Mouse (Mus musculus) embryonic stem cell, embryonic (primary cell): ENCODE measurements around the gene Sec63.

Experiments
- CTCF ChIA-PET, 4 experiments: fragments of 300-600 bp in 2 of 4; fragments of 350-600 bp in 2 of 4; sonication (Branson Sonifier 250); formaldehyde crosslinking; loops; one replicate each; lab custom pipeline; 2022; ENCODE audit warnings: inconsistent platforms in 2 of 4; lab: Charles Lee
- POLR2A ChIA-PET, 4 experiments: fragments of 300-600 bp in 2 of 4; fragments of 350-600 bp in 2 of 4; sonication (Branson Sonifier 250); formaldehyde crosslinking; loops; one replicate each; lab custom pipeline; 2022; ENCODE audit warnings: antibody characterized with exemption in 4 of 4, inconsistent platforms in 1 of 4; lab: Charles Lee

Sec63 gene

DNA sequence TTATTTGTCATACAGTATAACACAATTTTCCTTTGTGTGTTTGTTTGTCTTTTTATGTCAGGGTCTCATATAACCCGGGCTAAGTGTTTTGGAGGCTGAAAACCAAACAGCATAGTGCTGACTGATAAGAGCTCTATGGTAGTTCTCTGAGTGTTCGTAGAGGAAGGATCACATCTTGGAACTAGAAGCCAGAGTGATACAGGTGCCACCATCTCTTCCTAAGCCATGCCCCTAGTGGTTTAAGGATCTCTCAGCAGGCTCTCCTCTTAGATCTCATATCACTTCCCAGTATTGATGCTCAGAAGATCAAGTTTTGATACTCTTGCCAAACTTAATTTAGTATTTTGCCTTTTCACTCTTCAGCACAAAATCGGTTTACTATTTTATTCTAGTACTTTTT lies 14.2 kb downstream of the Sec63 start:
- ChIA-PET CTCF (no interaction called here), POLR2A (interaction anchor here in 3 of 4 experiments (0.6 to 4.2 kb wide), 6 partner anchors 9 to 967 kb away, joined by 3 to 25 read pairs (median 4); partner anchors contain the start of gene Sec63 (in 1 of the 3))

DNA sequence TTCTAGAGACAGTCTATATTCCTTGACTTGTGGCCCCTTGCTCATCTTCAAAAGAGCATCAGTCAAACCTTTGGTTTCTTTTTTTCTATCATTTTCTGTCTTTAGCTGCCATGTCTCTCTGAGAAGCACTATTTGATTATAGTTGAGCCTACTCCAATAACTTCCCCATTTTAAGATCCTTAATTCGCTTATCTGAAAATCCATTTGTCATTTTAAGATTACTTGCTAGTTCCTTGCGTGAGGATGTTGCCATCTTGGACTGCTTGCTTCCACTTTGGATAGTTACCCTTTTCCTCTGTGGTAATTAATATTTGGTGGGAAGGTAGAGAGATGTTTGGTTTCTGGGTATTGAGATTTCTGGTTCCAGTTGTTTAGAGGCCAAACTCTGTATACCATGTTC lies 19.5 kb downstream of the Sec63 start:
- ChIA-PET CTCF (no interaction called here), POLR2A (no interaction called here)

DNA sequence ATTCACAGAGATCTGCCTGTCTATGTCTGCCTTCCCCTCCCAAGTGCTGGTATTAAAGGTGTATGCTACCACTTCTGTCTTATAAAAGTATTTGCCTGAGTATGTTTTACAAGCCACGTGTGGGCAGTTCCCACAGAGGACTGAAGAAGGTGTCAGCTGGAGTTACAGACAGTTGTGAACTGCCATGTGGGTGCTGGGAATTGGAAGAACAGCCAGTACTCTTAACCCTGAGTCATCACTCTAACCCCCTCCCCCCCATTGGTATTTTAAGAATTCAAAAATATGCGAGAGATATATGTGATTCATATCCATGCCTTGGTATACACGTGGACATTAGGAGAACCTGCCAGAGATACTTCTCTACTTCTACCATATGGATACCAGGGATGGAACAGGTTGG lies 20.4 kb downstream of the Sec63 start:
- CTCF ChIA-PET: interaction anchor here in 2 of 4 experiments (0.6 kb wide), 2 partner anchors 63 to 822 kb away, joined by 4 read pairs; no protein-coding TSS in a partner anchor
- POLR2A ChIA-PET: interaction anchor here in 1 of 4 experiments (0.6 kb wide), 1 partner anchor 19 kb away, joined by 3 read pairs; no protein-coding TSS in a partner anchor

DNA sequence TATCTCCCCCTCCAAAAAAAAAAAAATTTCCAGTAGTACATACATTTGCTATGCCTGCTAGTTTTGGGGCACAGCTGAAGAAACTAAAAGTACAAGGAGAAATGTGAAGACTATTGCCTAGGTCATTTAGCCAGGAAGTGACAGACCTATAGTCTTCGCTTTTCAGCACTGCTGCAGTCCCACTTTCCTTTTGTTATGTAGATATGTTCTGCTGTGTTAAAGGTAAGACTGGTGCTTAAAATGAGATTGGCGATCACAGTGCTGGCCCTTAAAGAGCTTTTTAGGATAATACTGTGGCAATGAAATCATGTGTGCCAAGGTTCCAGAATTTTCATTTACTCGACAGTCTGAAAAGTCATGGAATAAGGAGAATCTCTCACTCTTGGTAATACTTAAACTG lies 39.6 kb downstream of the Sec63 start:
- POLR2A ChIA-PET: interaction anchor here in 1 of 4 experiments (0.6 kb wide), 1 partner anchor 19 kb away, joined by 3 read pairs; no protein-coding TSS in a partner anchor
- CTCF ChIA-PET: interaction anchor here in 1 of 4 experiments (0.8 kb wide), 1 partner anchor 172 kb away, joined by 3 read pairs; no protein-coding TSS in a partner anchor

DNA sequence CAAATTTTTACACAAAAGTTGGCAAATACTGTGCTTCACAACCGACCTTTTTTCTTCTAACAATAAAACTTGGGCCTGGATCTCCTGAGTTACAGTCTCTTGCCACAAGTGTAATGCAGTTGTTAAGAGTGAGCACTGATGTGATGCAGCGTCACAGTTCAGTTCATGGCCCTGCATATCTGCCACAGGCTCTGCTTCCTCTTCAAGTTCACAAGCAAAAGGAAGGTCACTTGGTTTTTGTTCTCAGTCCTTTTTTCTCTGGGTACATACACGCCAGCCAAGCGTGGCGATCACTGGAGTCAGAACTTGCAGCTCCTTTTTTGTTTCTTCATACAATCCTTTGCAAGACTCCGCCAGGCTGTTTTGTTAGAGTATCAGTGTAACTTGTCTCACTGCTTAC lies 64.6 kb downstream of the Sec63 start:
- POLR2A ChIA-PET: no interaction called here
- CTCF ChIA-PET: interaction anchor here in 1 of 4 experiments (1.1 kb wide), 1 partner anchor 9 kb away, joined by 3 read pairs; no protein-coding TSS in a partner anchor

DNA sequence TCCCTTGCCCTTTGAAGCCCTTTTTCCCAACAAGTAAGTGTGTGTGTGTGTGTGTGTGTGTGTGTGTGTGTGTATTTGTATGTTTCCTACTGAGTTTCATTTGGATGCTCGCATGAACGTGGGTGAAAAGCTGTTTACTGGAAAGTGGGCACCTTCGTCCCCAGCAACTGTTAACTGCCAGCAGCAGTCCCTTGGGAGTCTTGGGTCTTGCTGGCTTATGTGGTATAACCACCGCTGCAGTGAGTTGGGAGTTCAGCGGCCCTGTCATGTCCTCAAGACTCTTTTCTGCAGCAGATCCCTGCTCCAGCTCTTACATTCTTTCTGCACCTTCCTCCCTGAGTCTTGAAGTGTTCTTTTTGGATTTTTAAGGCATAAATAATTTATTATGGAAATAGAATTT lies 65.9 kb downstream of the Sec63 start:
- CTCF ChIA-PET: no interaction called here
- POLR2A ChIA-PET: no interaction called here

DNA sequence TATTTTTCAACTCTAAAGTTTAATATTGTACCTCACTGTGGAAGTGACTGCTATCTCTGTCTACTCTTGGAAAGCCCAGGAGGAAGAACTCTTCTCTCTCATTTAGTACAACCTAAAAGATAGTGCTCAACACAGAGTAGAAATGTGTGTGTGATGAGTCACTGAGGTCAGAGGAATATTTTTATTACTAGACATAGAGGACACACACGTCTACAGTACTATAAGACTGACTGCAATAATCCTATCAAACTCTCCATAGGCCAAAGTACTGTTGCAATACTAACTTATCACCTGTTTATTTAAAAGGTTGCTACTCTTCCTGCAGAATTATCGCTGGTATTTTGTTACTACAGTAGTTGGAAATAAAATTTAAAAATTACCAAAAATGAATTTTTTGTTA lies 68.7 kb downstream of the Sec63 start:
- CTCF ChIA-PET: interaction anchor here in 1 of 4 experiments (0.5 kb wide), 1 partner anchor 1395 kb away, joined by 3 read pairs; no protein-coding TSS in a partner anchor
- POLR2A ChIA-PET: interaction anchor here in 2 of 4 experiments (1.2 to 2.0 kb wide), 3 partner anchors 11 to 14 kb away, joined by 3 to 7 read pairs (median 4); no protein-coding TSS in a partner anchor

DNA sequence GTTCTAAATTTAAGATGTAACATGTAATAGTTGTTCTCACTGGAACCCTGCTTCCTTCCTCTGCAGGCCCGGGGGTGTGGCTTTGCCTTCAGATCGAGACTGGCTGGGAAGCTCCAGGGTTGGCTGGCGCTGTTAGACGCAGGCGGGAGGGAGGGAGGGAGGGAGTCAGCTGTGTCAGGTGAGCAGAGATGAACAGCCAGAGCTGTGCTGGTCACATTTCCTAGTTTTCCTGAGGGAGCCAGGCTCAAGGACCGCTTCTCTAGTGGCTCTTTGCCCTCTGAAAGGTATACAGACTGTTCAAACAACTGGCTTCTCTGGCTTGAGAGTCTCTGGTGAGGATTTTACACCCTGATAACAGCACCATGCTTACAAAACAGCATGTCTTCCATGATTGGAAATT lies 69.1 kb downstream of the Sec63 start:
- CTCF ChIA-PET: no interaction called here
- POLR2A ChIA-PET: interaction anchor here in 2 of 4 experiments (1.2 to 2.0 kb wide), 3 partner anchors 11 to 15 kb away, joined by 3 to 7 read pairs (median 4); no protein-coding TSS in a partner anchor

DNA sequence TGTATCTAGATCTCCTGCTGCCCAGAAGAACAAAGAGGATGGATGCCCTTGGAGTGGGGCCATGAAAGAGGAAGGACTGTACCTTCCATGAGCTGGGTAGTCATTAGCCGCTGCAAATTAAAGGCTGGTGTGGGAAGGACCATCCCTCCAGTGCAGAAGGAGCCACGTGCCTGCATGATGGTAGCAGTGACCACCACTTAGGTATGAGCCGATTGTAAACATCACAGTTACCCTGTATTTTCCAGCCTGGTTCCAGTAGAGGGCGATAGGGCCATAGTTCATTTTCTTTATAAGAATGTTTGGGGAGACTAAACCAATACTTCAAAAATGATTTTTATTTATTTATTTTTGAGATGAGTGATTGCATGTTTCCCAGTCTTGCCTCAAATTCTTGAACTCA lies 71.4 kb downstream of the Sec63 start:
- POLR2A ChIA-PET: interaction anchor here in 1 of 4 experiments (0.6 kb wide), 3 partner anchors 115 to 369 kb away, joined by 3 to 6 read pairs (median 5); no protein-coding TSS in a partner anchor

DNA sequence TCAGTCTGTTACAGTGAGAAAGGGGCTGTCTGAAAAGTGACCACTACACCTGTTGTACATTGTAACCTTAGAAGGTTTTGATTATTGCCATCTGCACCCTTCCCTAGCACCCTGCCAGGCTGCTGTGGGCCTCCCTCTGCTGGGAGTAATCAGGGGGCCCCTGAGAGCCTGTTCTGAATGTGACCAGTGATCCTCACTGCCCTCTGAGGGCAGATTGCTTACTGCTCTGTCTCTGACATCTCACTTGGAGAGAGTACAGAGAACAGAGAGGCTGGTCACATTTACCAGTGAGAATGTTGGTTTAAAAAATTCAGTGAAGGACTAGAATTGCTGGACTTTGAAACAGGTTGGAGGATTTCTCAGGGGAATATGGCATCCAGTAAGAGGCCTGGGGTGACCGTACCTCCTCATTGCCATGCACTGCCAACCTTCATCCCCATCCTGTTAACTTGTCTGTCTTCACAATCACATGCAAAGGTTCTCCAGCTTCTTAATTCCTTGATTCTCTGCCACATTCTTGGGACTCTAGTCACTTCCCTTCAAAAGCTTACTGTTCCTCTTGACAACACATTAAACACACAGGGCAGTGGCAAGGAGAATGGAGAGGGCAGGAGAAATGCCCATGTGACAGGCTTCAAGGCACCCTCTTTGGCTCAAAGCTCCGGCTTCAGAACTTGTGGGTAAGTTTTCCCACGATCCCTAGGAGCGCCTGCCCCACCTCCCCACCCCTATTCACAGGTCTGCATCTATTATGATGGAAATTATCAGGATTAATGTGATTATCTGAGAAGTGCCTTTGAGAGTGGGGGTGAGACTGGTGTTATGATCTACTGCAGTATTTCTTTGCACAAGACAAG lies 72.8 kb downstream of the Sec63 start:
- ChIA-PET POLR2A (interaction anchor here in 1 of 4 experiments (1.0 kb wide), 1 partner anchor 73 kb away, joined by 4 read pairs; the partner anchor contains the start of gene Sec63), CTCF (interaction anchor here in 3 of 4 experiments (0.6 to 2.6 kb wide), 9 partner anchors 8 to 202 kb away, joined by 3 to 10 read pairs (median 3); no protein-coding TSS in a partner anchor)

More for the DNA sequence above, 71.4 kb downstream of the Sec63 start:
- CTCF ChIA-PET: interaction anchor here in 3 of 4 experiments (0.6 to 2.6 kb wide), 7 partner anchors 9 to 200 kb away, joined by 3 to 10 read pairs (median 3); no protein-coding TSS in a partner anchor

DNA sequence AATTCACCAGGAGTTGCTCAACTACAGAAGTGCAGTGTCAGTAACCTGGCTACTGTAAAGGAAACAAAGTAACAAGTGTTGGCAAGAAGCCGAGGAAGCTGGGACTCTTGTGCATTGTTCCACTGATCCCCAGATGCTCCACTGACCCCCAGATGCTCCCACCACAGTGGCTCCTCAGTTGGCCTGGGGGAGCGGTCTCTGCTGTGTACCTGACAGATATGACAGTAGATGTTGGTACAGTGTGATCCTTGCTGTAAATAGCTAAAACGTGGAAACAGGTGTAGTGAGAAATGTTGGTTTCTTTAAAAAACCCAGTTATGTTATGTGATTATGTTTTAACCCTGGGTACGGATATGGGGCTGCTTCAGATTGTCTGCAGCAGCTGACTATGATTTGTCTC lies 76.8 kb downstream of the Sec63 start:
- CTCF ChIA-PET: no interaction called here
- POLR2A ChIA-PET: interaction anchor here in 1 of 4 experiments (0.6 to 0.8 kb wide), 2 partner anchors 13 to 110 kb away, joined by 3 to 5 read pairs; no protein-coding TSS in a partner anchor

DNA sequence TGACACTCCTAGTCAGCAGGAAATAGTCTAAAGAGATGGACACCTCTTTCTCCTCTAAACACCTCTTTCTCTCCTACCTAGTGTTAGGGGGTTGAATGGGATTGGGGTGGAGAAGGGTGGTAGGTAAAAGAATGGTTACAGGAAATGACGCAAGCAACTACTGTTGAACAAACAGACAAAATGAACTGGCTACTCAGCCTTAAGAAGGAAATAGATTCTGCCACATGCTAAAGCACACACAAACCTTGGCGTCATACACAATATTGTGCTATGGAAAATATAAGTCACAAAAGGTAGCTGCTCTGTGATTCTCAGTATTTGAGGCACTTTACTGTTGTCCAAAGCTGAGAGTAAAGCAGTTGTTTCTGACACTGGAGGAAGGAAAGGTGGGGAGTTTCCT lies 77.4 kb downstream of the Sec63 start:
- ChIA-PET CTCF (no interaction called here), POLR2A (interaction anchor here in 1 of 4 experiments (0.6 to 0.8 kb wide), 2 partner anchors 79 to 110 kb away, joined by 3 to 5 read pairs; no protein-coding TSS in a partner anchor)

DNA sequence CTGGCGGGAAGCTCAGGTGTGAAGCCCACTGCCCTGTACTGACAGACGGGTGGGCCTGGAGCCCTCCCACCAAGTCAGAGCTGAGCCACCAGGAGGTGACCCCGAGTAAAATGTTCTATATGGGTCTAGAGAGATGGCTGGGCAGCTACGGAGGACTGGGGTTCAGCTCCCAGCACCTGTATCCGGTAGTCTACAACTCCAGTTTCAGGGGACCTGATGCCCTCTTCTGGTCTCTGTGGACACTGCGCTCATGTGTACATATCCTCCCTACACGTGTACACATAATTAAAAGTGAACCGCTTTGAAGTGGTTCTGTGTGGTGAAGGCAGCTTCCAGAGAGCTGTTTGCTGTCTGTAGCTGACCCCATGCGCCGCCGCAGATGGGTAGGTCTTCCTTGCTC lies 78.7 kb downstream of the Sec63 start:
- POLR2A ChIA-PET: interaction anchor here in 1 of 4 experiments (1.2 to 1.7 kb wide), 2 partner anchors 24 to 133 kb away, joined by 3 to 5 read pairs; no protein-coding TSS in a partner anchor
- CTCF ChIA-PET: interaction anchor here in 3 of 4 experiments (0.6 to 1.7 kb wide), 6 partner anchors 102 to 532 kb away, joined by 3 to 5 read pairs (median 4); no protein-coding TSS in a partner anchor

DNA sequence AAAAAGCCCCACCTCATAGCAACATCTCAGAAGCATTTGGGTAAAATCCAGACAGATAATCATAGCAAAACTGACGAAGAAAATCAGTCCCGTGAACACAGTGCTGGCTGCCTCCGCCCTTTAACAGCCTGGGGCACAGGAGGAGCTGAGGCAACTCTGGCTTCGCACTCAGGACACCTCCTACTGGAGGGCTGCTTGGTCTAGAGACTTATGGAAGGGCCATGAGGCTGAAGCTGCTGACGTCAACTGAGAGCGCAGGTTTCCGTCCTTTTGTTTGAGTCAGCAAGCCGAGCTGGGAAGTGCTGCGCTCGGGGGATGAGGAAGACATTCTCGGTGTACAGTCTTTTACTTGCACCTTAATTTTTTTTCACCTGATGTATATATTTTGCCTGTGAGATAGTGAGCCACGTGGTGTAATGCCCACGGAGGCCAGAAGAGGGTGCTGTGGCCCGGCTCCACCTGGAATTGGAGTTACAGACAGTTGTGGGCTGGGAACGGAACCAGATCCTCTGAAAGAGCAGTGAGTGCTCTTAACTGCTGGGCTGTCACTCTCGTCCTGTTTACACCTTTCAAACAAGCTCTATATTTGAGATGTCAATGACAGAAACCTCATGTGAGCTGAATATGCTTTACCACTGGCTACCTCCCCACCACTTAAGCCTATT lies 80.4 kb downstream of the Sec63 start:
- POLR2A ChIA-PET: interaction anchor here in 2 of 4 experiments (1.1 to 1.6 kb wide), 3 partner anchors 82 to 198 kb away, joined by 3 to 7 read pairs (median 3); no protein-coding TSS in a partner anchor

DNA sequence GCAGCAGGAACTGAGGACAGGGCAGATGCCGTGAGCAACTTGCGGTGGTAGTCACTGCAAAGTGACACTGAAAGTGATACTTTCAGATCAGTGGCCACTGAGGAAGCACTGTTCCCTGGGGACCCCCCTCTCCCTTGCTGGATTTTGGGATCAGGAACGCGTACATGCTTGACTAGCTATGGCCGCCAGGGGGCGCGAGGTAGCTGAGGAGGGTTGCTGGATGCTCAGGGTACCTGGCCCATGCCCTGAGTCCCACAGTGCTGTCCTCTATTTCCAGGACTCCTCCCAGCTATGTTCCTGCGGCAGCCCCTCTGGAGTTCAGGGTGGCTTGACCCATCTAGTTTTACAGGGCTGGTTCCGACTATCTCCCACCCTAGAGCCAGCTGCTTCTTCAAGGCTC lies 81.1 kb downstream of the Sec63 start:
- ChIA-PET CTCF (interaction anchor here (0.5 to 3.6 kb wide), 62 partner anchors 9 to 652 kb away, joined by 3 to 62 read pairs (median 4); partner anchors contain the start of genes Scml4 (in 2 of the 4) and Sec63 (in 2 of the 4)), POLR2A (interaction anchor here in 3 of 4 experiments (0.6 to 1.6 kb wide), 6 partner anchors 16 to 199 kb away, joined by 3 to 7 read pairs (median 4); no protein-coding TSS in a partner anchor)

More for the DNA sequence above, 80.4 kb downstream of the Sec63 start:
- CTCF ChIA-PET: interaction anchor here (0.5 to 3.6 kb wide), 54 partner anchors 8 to 720 kb away, joined by 3 to 62 read pairs (median 4); partner anchors contain the start of genes Scml4 (in 2 of the 4) and Sec63 (in 2 of the 4)

DNA sequence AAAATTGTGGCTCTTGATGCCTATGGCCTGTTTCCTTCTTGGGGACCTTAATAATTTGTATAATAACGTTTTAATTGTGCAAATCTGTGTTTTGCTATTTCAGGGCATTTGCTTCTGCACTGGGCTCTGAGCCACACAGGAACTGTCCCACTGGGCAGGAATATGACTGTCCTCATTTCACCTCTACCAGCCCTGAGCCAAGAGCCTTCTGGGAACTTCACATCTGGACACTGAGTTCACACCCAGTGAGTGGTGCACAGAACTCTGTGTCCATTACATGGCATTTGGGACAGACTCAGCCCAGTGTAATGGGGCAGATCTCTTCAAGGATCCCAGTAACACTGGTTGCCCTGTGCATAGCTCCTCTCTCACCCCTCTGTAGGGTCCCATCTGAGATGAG lies 82.1 kb downstream of the Sec63 start:
- CTCF ChIA-PET: interaction anchor here (0.9 to 3.6 kb wide), 15 partner anchors 11 to 163 kb away, joined by 3 to 62 read pairs (median 7); no protein-coding TSS in a partner anchor
- POLR2A ChIA-PET: interaction anchor here in 1 of 4 experiments (0.7 to 1.5 kb wide), 2 partner anchors 14 to 19 kb away, joined by 3 to 4 read pairs; no protein-coding TSS in a partner anchor

DNA sequence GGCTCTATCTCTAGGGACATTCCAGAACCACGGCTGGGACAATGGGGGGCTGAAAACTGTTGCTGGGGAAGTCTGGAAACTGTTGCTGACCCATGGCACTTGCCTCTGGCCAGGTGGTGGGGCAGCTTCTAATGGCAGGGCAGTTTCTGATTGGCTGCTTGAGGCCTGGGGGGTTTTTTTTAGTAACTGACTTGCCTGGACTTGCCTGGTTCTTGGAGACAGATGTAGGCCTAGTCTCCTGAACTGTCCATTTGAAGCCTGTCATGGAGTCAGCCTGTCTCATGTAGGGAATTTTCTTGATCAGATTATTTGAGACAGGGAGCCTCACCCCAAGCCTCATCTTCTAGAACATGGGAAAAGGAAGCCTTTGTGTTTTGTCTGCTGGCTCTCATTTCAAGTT lies 84.2 kb downstream of the Sec63 start:
- ChIA-PET CTCF (interaction anchor here in 2 of 4 experiments (0.6 to 1.6 kb wide), 4 partner anchors 127 to 142 kb away, joined by 3 to 4 read pairs (median 3); no protein-coding TSS in a partner anchor), POLR2A (no interaction called here)
